Mouse (Mus musculus): ENCODE results near the gene Capn12.

GRCm38 (mm10) chr7:28847273-28847672 is 33.9 kb upstream of the Capn12 start:
- TF ChIP-seq POLR2A (IDR thresholded peaks at IDR 0.05; ENCODE audit: extremely low read depth, insufficient read depth, low read length): no peak
- no peak for TF ChIP-seq CTCF (IDR thresholded peaks at IDR 0.05; ENCODE audit: low read depth, low read length)

Measured in liver, adult 2 months (tissue).